Mouse (Mus musculus): ENCODE data around the gene Nfkbil1. TPM values are rescaled to one million over a fixed set of nuclear protein-coding genes. Genes with fewer than 3 reads are reported as not detected.

Nfkbil1 gene
- polyA plus RNA-seq, 1 experiment from 2014 or later: 3.4 TPM

GRCm38 (mm10) chr17:35232659-35233058 is 2.9 kb downstream of the Nfkbil1 start:
- no peak for ATAC-seq (ENCODE audit: low read depth)
- 87% methylated on average over 5 of the region's 5 CpGs for WGBS
- Histone ChIP-seq H3K9ac (replicated peaks; ENCODE audit: low read depth, low read length) (no peak overlapping the region), H3K4me3 (ENCODE audit: low read depth, low read length) (no peak overlapping the region), H3K9me3 (ENCODE audit: control insufficient read depth, low read length) (no peaks in the 10 kb centered on the region), H3K4me2 (ENCODE audit: low read depth, low read length) (no peak overlapping the region), H3K4me1 (ENCODE audit: control insufficient read depth, insufficient read depth, low read length) (peaks cover 15% of the 10 kb centered on the region; the same call in 1 of the 2 replicates), H3K36me3 (ENCODE audit: control insufficient read depth, insufficient read depth, low read length) (peaks cover 18% of the 10 kb centered on the region; the same call in 1 of the 2 replicates), H3K27ac (ENCODE audit: low read depth, low read length) (no peak overlapping the region), H3K27me3 (ENCODE audit: control insufficient read depth, insufficient read depth, low read length) (no peaks in the 10 kb centered on the region)

DNA sequence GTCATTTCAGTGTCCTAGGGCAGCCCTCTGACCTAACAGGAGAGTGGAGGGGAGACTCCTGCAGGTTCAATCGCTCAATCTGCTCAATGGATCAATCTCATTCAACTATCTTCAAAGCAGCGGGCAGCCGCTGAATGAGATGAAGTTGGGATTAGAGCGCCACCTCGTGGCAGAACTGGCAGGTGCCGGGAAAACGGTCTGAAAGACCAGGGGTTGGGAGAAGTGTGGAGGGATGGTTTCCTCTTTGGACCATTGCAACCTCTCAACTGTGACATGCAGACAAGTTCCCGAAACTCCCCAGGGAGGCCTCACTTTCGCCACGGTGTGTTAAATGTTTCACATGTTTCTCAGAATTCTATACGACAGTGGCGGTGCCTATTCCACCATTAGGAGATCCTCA is 3.5 kb downstream of the Nfkbil1 start:
- Histone ChIP-seq H3K27ac (ENCODE audit: low read depth, low read length) (no peak overlapping the region), H3K27me3 (ENCODE audit: control insufficient read depth, insufficient read depth, low read length) (no peaks in the 10 kb centered on the region), H3K9ac (replicated peaks; ENCODE audit: low read depth, low read length) (no peak overlapping the region), H3K4me1 (ENCODE audit: control insufficient read depth, insufficient read depth, low read length) (peaks cover 13% of the 10 kb centered on the region; the same call in 1 of the 2 replicates), H3K4me3 (ENCODE audit: low read depth, low read length) (no peak overlapping the region), H3K9me3 (ENCODE audit: control insufficient read depth, low read length) (no peaks in the 10 kb centered on the region), H3K4me2 (ENCODE audit: low read depth, low read length) (peak overlapping the region; percentile 16; the same call in 1 of the 2 replicates), H3K36me3 (ENCODE audit: control insufficient read depth, insufficient read depth, low read length) (peaks cover 20% of the 10 kb centered on the region; the same call in 1 of the 2 replicates)
- ATAC-seq (ENCODE audit: low read depth): no peak
- WGBS: 12% methylated on average over 12 of the region's 12 CpGs

DNA sequence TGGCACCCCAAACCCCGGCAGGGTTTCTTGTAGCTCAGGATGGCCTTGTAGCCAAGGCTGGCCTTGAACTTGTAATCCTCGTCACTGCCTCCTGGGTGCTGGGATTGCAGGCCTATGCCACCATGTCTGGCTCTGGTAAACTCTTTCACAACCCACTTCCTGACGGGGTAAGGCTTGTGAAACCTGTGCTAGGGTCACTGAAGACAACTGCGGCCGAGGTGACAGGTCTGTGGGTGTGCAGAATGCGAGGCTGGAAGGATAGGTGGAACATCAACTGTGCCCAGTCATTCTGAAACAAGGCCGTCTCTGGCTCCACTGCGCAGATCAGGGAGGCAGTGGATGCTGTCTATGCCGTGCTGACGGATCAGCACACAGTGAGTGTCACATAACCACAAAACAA is 4.6 kb downstream of the Nfkbil1 start:
- H3K4me3 ChIP-seq (ENCODE audit: low read depth, low read length): no peak overlapping the region
- H3K9me3 ChIP-seq (ENCODE audit: control insufficient read depth, low read length): no peaks in the 10 kb centered on the region
- no peaks in the 10 kb centered on the region for H3K27me3 ChIP-seq (ENCODE audit: control insufficient read depth, insufficient read depth, low read length)
- 93% methylated on average over 10 of the region's 10 CpGs for WGBS
- H3K4me2 ChIP-seq (ENCODE audit: low read depth, low read length): no peak overlapping the region
- no peak overlapping the region for H3K9ac ChIP-seq (replicated peaks; ENCODE audit: low read depth, low read length)
- peaks cover 8% of the 10 kb centered on the region; the same call in 1 of the 2 replicates for H3K4me1 ChIP-seq (ENCODE audit: control insufficient read depth, insufficient read depth, low read length)
- no peak for ATAC-seq (ENCODE audit: low read depth)
- H3K36me3 ChIP-seq (ENCODE audit: control insufficient read depth, insufficient read depth, low read length): peaks cover 20% of the 10 kb centered on the region; the same call in 1 of the 2 replicates
- H3K27ac ChIP-seq (ENCODE audit: low read depth, low read length): no peak overlapping the region

DNA sequence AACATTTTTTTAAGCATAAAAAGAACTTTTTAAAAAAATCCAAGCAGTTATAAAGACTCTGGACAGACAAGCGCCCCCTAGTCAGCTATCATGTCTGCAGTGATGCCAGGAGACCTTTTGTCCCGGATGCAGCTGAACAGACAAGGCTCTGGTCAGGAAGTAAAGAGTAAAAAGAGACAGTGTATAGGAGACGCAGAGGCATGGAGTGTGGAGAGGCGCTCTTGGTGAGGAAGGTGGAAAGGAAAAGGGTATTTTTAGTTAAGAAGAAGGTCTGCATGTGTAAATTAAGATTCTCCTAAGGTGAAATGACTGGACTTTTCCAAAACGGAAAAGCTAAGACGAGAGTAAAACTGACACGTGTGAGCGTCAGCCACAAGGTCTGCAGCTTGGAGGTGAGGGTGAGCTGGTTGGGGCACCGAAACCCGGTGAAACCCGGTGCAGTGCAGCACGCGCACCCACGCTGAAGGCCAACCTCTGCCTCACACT is 9.0 kb downstream of the Nfkbil1 start:
- Histone ChIP-seq H3K9ac (replicated peaks; ENCODE audit: low read depth, low read length) (no peak overlapping the region), H3K4me2 (ENCODE audit: low read depth, low read length) (no peak overlapping the region), H3K27ac (ENCODE audit: low read depth, low read length) (no peak overlapping the region), H3K36me3 (ENCODE audit: control insufficient read depth, insufficient read depth, low read length) (peaks cover 22% of the 10 kb centered on the region), H3K4me1 (ENCODE audit: control insufficient read depth, insufficient read depth, low read length) (no peaks in the 10 kb centered on the region), H3K9me3 (ENCODE audit: control insufficient read depth, low read length) (no peaks in the 10 kb centered on the region), H3K27me3 (ENCODE audit: control insufficient read depth, insufficient read depth, low read length) (no peaks in the 10 kb centered on the region), H3K4me3 (ENCODE audit: low read depth, low read length) (no peak overlapping the region)
- ATAC-seq (ENCODE audit: low read depth): no peak
- WGBS: 94% methylated on average over 14 of the region's 14 CpGs

DNA sequence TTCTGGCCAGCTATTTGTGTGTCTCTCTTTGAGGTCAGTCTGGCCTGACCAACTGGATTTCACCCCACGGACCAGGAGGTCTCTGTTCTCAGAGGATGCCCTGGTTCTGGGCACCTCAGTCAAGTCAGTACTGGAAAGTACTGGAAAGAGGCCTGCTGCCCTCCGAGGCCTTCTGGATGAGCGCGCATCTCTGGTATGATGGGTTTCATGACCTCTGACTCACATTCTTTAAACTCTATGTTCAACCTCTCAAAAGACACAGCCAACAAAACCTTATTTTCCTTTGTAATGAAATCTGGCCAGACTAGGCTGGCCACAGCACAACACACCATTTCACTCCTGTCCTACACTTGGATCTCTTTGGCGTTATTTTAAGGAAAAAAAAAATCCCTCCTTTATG is 10.1 kb downstream of the Nfkbil1 start:
- Histone ChIP-seq H3K4me3 (ENCODE audit: low read depth, low read length) (no peak overlapping the region), H3K27ac (ENCODE audit: low read depth, low read length) (no peak overlapping the region), H3K4me2 (ENCODE audit: low read depth, low read length) (no peak overlapping the region), H3K36me3 (ENCODE audit: control insufficient read depth, insufficient read depth, low read length) (peaks cover 21% of the 10 kb centered on the region), H3K9ac (replicated peaks; ENCODE audit: low read depth, low read length) (no peak overlapping the region), H3K27me3 (ENCODE audit: control insufficient read depth, insufficient read depth, low read length) (no peaks in the 10 kb centered on the region), H3K9me3 (ENCODE audit: control insufficient read depth, low read length) (no peaks in the 10 kb centered on the region), H3K4me1 (ENCODE audit: control insufficient read depth, insufficient read depth, low read length) (no peaks in the 10 kb centered on the region)
- 96% methylated on average over 5 of the region's 5 CpGs for WGBS
- no peak for ATAC-seq (ENCODE audit: low read depth)

DNA sequence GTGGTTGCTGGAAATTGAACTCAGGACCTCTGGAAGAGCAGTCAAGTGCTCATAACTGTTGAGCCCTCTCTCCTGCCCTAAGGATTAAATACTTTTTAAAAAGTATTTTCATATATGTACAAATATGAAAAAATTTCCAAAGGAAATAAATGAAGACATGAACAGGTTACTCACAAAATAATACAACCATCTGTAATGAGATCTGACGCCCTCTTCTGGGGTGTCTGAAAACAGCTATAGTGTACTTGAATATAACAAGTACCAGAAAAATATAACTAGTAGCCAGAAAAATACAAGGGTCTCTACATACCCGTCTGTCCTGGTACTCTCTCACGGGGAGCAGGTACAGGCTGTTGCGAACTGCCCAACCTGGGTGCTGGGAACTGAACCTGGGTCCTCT is 11.0 kb downstream of the Nfkbil1 start:
- H3K4me3 ChIP-seq (ENCODE audit: low read depth, low read length): no peak overlapping the region
- H3K27me3 ChIP-seq (ENCODE audit: control insufficient read depth, insufficient read depth, low read length): no peaks in the 10 kb centered on the region
- no peaks in the 10 kb centered on the region for H3K4me1 ChIP-seq (ENCODE audit: control insufficient read depth, insufficient read depth, low read length)
- H3K36me3 ChIP-seq (ENCODE audit: control insufficient read depth, insufficient read depth, low read length): peaks cover 22% of the 10 kb centered on the region
- WGBS: 95% methylated on average over 4 of the region's 4 CpGs
- no peak overlapping the region for H3K9ac ChIP-seq (replicated peaks; ENCODE audit: low read depth, low read length)
- no peak overlapping the region for H3K27ac ChIP-seq (ENCODE audit: low read depth, low read length)
- no peaks in the 10 kb centered on the region for H3K9me3 ChIP-seq (ENCODE audit: control insufficient read depth, low read length)
- ATAC-seq (ENCODE audit: low read depth): no peak
- H3K4me2 ChIP-seq (ENCODE audit: low read depth, low read length): no peak overlapping the region

GRCm38 (mm10) chr17:35222299-35222698 is 13.3 kb downstream of the Nfkbil1 start:
- H3K4me1 ChIP-seq (ENCODE audit: control insufficient read depth, insufficient read depth, low read length): no peaks in the 10 kb centered on the region
- H3K4me2 ChIP-seq (ENCODE audit: low read depth, low read length): no peak overlapping the region
- no peaks in the 10 kb centered on the region for H3K9me3 ChIP-seq (ENCODE audit: control insufficient read depth, low read length)
- 74% methylated on average over 6 of the region's 6 CpGs for whole genome bisulfite sequencing
- 0 out of 2 replicates have a peak overlapping the region, but pooled peaks have one; percentile 10 for H3K27ac ChIP-seq (ENCODE audit: low read depth, low read length)
- peaks cover 9% of the 10 kb centered on the region; the same call in 1 of the 2 replicates for H3K36me3 ChIP-seq (ENCODE audit: control insufficient read depth, insufficient read depth, low read length)
- H3K27me3 ChIP-seq (ENCODE audit: control insufficient read depth, insufficient read depth, low read length): no peaks in the 10 kb centered on the region
- H3K9ac ChIP-seq (replicated peaks; ENCODE audit: low read depth, low read length): no peak overlapping the region
- ATAC-seq (ENCODE audit: low read depth): no peak
- H3K4me3 ChIP-seq (ENCODE audit: low read depth, low read length): no peak overlapping the region

GRCm38 (mm10) chr17:35220156-35220952 is 15.2 kb downstream of the Nfkbil1 start, which contains the start of gene Gm16181:
Gene Gm16181 (plus strand): TSS chr17:35220834.
- 85% methylated on average over 28 of the region's 28 CpGs for WGBS
- H3K36me3 ChIP-seq (ENCODE audit: control insufficient read depth, insufficient read depth, low read length): peaks cover 9% of the 10 kb centered on the region; the same call in 1 of the 2 replicates

DNA sequence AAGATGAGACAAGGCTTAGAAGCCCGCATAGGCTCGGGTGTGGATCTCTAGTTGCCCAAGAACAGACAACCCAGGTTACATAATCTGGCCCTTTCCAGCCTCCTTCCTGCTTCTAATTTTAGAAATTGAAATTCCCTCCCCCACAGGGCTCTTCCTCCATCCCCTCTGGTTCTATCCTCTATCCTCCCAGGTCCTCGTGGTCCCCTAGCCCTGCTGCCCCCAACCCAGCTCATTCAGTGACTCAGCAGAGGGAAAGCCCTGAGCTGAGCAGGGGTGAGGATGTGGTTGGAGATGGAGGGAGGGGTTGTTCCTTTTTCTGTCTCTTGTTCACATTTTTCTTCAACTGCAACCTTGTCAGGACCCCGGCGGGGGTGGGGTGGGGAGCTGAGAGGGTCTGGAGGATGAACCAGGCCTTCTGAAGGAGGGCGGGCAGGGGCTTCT is 16.0 kb downstream of the Nfkbil1 start:
- 90% methylated on average over 6 of the region's 6 CpGs for WGBS
- no peak overlapping the region for H3K9ac ChIP-seq (replicated peaks; ENCODE audit: low read depth, low read length)
- no peak overlapping the region for H3K4me3 ChIP-seq (ENCODE audit: low read depth, low read length)
- H3K27me3 ChIP-seq (ENCODE audit: control insufficient read depth, insufficient read depth, low read length): no peaks in the 10 kb centered on the region
- no peak for ATAC-seq (ENCODE audit: low read depth)
- H3K27ac ChIP-seq (ENCODE audit: low read depth, low read length): no peak overlapping the region
- no peaks in the 10 kb centered on the region for H3K4me1 ChIP-seq (ENCODE audit: control insufficient read depth, insufficient read depth, low read length)
- H3K36me3 ChIP-seq (ENCODE audit: control insufficient read depth, insufficient read depth, low read length): peaks cover 9% of the 10 kb centered on the region; the same call in 1 of the 2 replicates
- no peak overlapping the region for H3K4me2 ChIP-seq (ENCODE audit: low read depth, low read length)
- H3K9me3 ChIP-seq (ENCODE audit: control insufficient read depth, low read length): no peaks in the 10 kb centered on the region

More at GRCm38 (mm10) chr17:35220156-35220952, 15.2 kb downstream of the Nfkbil1 start, which contains the start of gene Gm16181:
- no peak within 1 kb of the TSS for H3K4me2 ChIP-seq (ENCODE audit: low read depth, low read length)
- H3K4me1 ChIP-seq (ENCODE audit: control insufficient read depth, insufficient read depth, low read length): no peaks in the 10 kb centered on the region
- no peak within 1 kb of the TSS for H3K9ac ChIP-seq (replicated peaks; ENCODE audit: low read depth, low read length)
- no peaks in the 10 kb centered on the region for H3K27me3 ChIP-seq (ENCODE audit: control insufficient read depth, insufficient read depth, low read length)
- ATAC-seq (ENCODE audit: low read depth): no peak
- H3K4me3 ChIP-seq (ENCODE audit: low read depth, low read length): no peak within 1 kb of the TSS
- H3K27ac ChIP-seq (ENCODE audit: low read depth, low read length): no peak within 1 kb of the TSS
- H3K9me3 ChIP-seq (ENCODE audit: control insufficient read depth, low read length): no peaks in the 10 kb centered on the region
